Mouse (Mus musculus) kidney, embryonic 15.5 days (tissue): ENCODE data around the gene Ndrg2. TPM values are rescaled to one million over a fixed set of nuclear protein-coding genes. Genes with fewer than 3 reads are reported as not detected.

Experiments used
- polyA plus RNA-seq: library from polyadenylated mRNA; unstranded; fragments of >200 nt; fragmentation: Nextera tagmentation; extraction: Ambion mirVana; gene quantifications from 2 replicates; pipeline ENCODE4 v1.2.1, GENCODE M21; 2015

Ndrg2 gene
- polyA plus RNA-seq, 1 experiment from 2014 or later, result 46.3 TPM

Other genes with a start within 250 kb of the Ndrg2 start
- not detected in 2 replicates for gene Gm17079, start 218.7 kb downstream of the Ndrg2 start, polyA plus RNA-seq
- not detected in 2 replicates for gene Gm5800, start 197.0 kb downstream of the Ndrg2 start, polyA plus RNA-seq
- gene Ang4, start 140.6 kb downstream of the Ndrg2 start, polyA plus RNA-seq, result not detected in 2 replicates
- gene AY358078, start 114.1 kb downstream of the Ndrg2 start, polyA plus RNA-seq, result not detected in 2 replicates
- gene Ear6, start 60.5 kb downstream of the Ndrg2 start, polyA plus RNA-seq, result not detected in 2 replicates
- 54.7 and 60.3 TPM in 2 replicates for gene Mettl17, start 29.3 kb downstream of the Ndrg2 start, polyA plus RNA-seq
- 0.48 and 0.53 TPM in 2 replicates for gene Slc39a2, start 21.3 kb downstream of the Ndrg2 start, polyA plus RNA-seq
- not detected in 2 replicates for gene Tppp2, start 4.3 kb upstream of the Ndrg2 start, polyA plus RNA-seq
- gene Rnase13, start 8.6 kb upstream of the Ndrg2 start, polyA plus RNA-seq, result not detected in 2 replicates
- gene Arhgef40, start 70.6 kb upstream of the Ndrg2 start, polyA plus RNA-seq, result 86.1 and 105 TPM in 2 replicates
- 0.93 and 1.1 TPM in 2 replicates for gene Tmem253, start 101.5 kb upstream of the Ndrg2 start, polyA plus RNA-seq
- 38.5 and 43.8 TPM in 2 replicates for gene Zfp219, start 106.6 kb upstream of the Ndrg2 start, polyA plus RNA-seq
- not detected in 2 replicates for gene Olfr221, start 128.3 kb upstream of the Ndrg2 start, polyA plus RNA-seq
- gene Hnrnpc, start 189.9 kb upstream of the Ndrg2 start, polyA plus RNA-seq, result 682 and 728 TPM in 2 replicates
- gene Rpgrip1, start 196.5 kb upstream of the Ndrg2 start, polyA plus RNA-seq, result 79.3 and 81.1 TPM in 2 replicates